Mouse (Mus musculus) erythroblast, embryonic 14.5 days (primary cell): ENCODE measurements around the gene Gnb1.

Experiments used
- GATA1 ChIP-seq: IDR thresholded peaks from 2 replicates; pipeline ENCODE4 v1.6.1; 2012; ENCODE audit warnings: low read length, inconsistent platforms, mixed read lengths
- TAL1 ChIP-seq: IDR thresholded peaks from 3 replicates; pipeline ENCODE4 v1.6.1; 2012; ENCODE audit warnings: low read length, inconsistent platforms, mixed read lengths

DNA sequence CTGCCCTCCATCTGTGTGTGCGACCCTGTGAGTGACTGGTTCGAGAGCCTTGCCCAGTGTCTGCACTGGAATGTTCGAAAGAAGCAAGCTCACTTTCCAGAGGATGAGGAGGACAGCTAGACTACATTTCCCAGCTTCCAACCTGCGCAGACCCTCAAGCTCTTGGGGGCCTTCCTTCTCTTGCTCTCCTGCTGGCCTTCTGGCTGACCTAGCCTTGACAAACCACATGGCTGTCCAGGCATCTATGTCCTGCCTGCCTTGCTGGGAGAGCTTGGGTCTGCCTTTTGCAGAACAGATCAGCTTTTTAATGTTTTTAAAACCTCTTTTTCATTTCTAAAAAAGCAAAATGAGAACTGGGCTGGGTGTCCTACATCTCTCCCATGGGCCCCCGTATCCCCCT, 98.2 kb downstream of the Gnb1 start:
- TF ChIP-seq TAL1 (no peak), GATA1 (no peak)
